Mouse (Mus musculus): ENCODE results near the gene Foxo1.
A peak's percentile ranks its signal among the peaks of the same experiment; 100 is the strongest.

Foxo1 gene

DNA sequence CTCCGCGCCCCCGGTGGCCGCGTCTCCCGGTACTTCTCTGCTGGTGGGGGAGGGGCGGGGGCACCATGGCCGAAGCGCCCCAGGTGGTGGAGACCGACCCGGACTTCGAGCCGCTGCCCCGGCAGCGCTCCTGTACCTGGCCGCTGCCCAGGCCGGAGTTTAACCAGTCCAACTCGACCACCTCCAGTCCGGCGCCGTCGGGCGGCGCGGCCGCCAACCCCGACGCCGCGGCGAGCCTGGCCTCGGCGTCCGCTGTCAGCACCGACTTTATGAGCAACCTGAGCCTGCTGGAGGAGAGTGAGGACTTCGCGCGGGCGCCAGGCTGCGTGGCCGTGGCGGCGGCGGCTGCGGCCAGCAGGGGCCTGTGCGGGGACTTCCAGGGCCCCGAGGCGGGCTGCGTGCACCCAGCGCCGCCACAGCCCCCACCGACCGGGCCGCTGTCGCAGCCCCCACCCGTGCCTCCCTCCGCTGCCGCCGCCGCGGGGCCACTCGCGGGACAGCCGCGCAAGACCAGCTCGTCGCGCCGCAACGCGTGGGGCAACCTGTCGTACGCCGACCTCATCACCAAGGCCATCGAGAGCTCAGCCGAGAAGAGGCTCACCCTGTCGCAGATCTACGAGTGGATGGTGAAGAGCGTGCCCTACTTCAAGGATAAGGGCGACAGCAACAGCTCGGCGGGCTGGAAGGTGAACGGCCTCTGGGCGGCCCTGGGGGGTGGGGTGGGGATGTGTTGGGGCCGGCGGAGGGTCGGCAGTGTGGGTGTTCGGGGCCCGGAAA is 789 bp downstream of the Foxo1 start:
- peak; percentile 69 to 74 for DNase-seq

DNA sequence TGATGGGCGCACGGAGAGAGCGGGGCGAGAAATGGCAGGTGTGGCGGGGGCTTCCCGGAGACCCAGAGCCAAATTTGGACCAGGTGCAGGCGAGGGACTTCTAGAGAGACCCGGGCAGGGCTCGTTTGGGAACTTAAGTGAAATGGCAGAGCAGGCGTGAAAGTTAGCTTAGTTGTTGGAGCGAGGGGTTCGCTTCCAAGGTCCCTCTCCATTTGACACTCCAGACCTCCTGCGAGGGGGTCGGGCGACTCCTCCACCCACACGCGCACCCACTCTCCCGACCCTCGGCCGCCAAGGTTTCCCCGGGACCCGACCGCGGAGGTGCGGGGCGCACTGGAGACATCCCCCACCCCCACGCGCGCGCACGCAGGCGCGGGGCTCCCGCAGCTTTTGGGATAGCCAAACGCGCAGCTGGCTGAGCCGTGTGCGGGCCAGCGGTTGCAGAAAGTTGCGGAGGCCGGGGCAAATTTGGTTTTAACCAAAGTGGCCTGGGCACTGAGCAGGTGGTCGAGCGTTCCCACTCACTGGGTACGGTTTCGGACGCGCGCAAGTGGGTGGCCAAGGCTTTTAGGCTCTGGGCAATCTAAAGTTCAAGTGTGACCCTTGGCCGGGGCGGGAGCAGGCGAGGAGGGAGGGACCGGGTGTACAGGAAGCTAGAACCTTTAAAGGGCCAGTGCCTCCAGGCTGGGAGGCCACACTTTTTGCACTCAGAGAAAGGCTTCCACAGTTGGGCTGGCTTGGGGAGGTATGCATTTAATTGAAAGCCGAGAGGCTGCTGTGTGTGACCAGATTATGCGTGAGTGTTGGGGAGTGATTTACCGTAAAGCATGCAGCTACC is 1.6 kb downstream of the Foxo1 start:
- peak; percentile 41 to 44 for DNase-seq

GRCm38 (mm10) chr3:52270511-52270910 is 2.4 kb downstream of the Foxo1 start:
- no peak for DNase-seq

- DNase-seq: no peak
These were observed 3.2 kb downstream of the Foxo1 start for GRCm38 (mm10) chr3:52271376-52271775.

DNA sequence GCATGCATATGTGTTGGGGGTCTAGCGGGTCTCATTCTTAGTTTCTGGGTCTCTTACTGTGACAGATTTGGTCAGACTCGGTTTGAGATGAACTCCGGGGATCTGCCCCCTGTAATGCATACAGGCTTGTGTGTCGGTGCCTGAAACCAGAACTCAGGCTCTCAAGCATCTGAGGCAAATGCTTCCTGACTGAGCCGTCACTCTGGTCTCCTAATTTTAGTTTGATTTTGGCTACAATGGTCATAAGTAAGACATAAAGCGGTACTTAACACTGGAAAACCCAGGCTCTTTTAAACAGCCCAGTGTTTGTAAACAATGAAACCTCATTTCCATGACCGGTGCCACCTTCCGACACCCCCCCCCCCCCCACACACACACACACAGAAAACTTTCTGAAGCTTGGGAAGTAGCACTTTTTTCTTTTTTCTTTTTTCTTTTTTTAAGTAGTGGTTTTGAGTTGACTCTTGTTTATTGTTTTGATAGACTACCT is 4.3 kb downstream of the Foxo1 start:
- no peak for DNase-seq

DNA sequence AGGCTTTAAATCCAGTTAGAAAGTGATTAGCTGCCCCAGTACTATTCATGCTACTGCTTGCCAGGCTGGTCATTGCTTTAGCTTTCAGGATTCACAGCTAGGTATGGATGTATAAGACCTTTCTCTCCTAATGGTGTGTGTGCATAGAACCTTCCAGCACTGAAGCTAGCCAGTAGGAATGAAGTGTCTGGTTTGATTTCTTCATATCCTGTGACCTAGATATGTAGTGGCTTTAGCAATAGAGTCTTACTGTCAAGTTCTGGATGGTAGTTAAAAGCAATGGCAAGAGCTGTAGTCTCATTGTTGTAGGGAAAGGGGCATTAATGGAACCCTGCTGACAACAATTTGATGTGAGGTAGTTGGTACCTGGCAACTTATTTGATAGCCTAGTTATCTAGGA is 6.3 kb downstream of the Foxo1 start:
- no peak for DNase-seq

DNA sequence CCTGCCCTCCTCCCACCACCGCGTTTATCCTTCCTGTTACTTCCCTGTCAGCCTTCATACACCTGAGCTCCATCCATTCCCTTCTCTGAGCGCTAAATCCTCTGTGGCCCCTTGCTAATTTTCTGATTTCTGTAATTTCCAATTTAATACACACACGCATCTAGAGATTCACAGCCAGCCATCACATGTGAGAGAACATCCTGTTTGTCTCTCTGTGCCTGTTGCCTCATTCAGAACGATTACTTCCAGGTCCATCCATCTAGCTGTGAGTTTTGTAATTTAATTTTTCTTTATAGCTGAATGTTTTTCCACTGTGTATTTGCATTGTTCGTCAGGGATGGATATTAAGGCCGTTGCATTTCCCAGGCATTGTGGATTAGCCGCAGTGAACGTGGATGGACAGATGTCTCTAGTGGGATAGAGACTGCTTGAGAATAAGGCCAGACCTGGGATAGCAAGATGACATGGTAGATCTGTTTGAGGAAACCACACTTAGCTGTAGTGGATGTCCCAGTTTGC is 7.0 kb downstream of the Foxo1 start:
- DNase-seq: no peak

GRCm38 (mm10) chr3:52280681-52281080 is 12.5 kb downstream of the Foxo1 start:
- no peak for DNase-seq

DNA sequence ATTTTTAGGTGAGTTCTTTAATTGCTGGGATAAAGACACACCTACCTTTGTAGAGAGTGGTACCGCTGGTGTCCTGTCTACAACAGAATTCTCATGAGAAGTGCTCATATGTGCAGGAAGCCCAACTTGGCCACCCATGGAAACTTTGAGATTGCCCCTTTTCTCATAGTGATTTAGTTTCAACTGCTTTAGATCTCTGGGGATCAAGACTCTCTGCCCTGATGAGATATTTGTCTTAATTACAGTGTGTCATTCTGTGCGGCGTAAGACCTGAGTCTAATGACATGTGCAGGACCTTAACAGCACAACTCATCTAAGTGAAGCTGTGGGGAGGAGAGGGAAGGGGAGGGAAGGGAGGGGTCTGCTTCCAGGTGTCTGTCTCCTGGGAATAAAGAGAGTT is 13.7 kb downstream of the Foxo1 start:
- DNase-seq: no peak

DNA sequence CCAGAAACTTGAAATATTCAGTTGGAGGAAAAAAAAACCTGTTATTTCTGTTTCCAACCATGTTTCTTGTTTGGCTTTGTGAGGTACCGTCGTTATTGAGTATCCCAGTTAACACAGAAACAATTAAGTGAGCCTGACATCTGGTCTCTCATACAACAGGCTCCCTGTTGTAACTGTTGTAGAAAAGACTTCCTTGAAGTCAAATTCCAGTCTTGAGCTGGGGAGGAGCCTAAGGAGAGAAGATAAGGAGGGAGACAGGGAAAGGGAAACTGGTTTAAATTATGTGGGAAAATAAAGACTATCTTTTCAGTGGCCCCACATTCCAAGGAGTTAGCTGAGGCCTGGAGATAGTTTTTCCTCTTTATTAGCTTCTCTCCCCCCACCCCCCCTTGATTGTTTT is 14.2 kb downstream of the Foxo1 start:
- DNase-seq: no peak

DNA sequence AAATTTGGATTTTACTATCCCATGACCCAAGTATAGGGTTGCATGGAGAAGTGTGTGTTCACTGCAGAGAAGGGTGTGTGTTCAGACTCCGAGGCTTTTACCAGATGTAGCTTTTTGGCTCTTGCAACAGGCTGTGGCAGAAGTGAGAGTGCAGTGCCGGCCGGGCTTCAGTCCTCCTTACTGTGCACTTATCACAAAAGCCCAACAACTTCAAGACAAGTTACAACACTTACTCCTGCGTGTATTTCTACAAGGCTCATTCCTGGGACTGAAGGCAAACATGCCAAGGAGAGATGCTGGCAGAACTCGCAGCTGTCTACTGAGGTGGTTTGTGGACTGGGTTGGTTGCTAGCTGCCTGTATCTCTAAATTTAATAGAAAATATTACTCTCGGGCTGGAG is 15.4 kb downstream of the Foxo1 start:
- DNase-seq: no peak

GRCm38 (mm10) chr3:52290811-52291210 is 22.7 kb downstream of the Foxo1 start:
- DNase-seq: no peak

DNA sequence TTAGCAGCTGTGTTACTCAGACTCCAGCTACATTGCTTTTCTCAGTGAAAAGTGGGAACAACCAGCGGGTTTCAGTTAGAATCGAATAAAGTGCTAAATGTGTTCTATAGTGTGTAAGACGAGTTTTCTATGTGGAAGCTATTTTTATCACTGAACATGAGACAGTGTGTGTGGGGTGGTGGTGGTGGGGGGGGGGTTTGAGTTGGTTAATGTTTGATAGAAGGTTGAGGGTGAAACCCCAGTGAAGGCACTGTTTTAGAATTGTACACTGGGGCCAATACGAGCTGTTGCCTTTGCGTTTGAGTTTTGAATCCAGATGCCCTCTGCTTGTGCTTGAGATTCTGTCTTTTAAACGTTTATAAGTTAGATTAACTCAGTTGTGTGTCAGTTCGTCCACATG is 24.4 kb downstream of the Foxo1 start:
- DNase-seq: no peak

DNA sequence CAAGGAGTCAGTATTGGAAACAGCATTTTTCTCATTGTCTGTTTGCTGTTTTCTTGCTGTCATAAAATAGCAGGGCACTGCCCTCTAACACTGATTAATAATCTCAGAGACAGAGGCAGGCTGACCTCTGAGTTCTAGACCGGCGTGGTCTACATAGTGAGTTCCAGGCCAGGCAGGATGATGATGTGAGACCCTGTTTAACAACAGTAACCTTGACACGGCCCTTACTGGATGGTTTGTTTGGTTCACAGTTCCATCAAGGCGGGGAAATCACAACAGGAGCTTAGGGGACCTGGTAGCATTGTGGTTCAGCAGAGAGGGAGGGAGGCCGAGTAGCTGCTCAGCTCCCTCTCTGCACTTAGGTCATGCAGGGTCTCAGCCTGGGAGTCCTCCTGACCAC is 25.8 kb downstream of the Foxo1 start:
- DNase-seq: no peak

GRCm38 (mm10) chr3:52295688-52296087 is 27.6 kb downstream of the Foxo1 start:
- no peak for DNase-seq

GRCm38 (mm10) chr3:52296224-52296760 is 28.2 kb downstream of the Foxo1 start:
- DNase-seq: no peak

DNA sequence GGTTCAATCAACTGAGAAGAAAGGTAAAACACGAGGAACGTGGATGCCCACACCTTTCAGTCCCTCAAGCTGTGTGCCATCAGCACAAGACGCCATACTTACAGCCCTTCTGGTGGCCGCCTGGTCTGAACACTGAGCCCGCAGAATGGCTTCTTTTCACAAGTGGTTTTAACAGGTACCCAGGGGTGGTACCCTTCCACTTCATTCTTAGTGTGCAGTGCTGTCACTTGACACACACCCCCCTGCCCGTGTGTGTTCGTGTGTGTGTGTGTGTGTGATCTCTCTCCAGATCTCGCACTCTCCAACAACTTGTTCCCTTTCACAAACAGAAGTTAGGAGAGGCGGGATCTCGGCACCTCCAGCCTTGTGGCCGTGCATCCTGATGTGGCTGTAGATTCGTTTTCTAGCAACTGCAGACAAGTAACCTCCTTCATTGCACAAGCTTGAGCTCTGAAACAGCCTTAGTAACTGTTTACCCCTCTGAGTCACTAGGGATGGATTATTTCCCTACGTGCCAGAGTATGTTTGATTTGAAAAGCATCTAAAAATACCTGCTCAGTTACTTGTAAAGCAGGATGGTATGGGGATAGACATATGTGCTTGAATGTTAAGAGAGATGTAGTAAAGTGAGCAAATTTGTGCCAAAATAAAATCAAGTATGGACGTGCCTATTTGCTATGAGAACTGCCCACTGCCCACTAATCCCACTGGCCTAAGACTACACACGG is 29.3 kb downstream of the Foxo1 start:
- no peak for DNase-seq

GRCm38 (mm10) chr3:52298683-52299082 is 30.5 kb downstream of the Foxo1 start:
- DNase-seq: no peak

- DNase-seq: no peak
These were observed 31.2 kb downstream of the Foxo1 start for GRCm38 (mm10) chr3:52299376-52299775.

- DNase-seq: no peak
These were observed 32.4 kb downstream of the Foxo1 start for GRCm38 (mm10) chr3:52300517-52300916.

GRCm38 (mm10) chr3:52303301-52303700 is 35.2 kb downstream of the Foxo1 start:
- no peak for DNase-seq

DNA sequence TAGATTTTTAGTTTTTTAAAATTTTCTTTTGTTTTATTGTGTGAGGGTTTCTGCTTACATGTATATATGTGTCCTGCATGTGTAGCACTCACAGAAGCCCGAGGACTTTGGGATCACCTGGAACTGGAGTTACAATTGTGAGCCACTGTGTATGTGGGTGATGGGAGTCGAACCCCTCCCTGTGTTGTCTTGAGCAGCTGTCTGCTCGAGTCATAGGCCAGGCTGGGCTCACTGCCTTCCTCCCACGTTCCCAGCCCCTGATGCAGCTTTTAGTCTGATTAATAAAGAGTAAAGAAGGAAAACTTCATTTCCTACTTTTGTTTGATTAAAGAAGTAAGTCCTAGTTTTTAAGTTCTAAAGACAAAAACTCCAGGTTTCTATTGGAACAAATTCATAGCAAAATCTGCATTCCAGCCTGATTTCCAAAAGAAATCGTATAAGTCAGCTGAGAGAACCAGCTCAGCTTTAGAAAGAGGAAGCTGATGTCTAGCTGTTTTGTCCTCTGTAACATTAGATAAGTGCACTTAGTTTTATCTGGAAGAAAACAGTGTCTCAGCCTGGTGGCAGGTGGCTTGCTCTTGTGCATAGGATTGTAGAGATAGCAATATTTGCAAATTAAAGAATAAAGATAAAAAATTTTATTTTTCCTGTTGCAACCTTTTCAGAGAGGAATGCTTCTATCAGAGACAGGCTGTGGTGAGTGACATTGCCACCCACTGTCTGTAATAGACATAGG is 40.6 kb downstream of the Foxo1 start:
- DNase-seq: no peak

All from cerebellum, postnatal 10 days (tissue).